Mouse (Mus musculus) lung, embryonic 14.5 days (tissue): ENCODE results near the gene Wwtr1. TPM values are rescaled to one million over a fixed set of nuclear protein-coding genes. Genes with fewer than 3 reads are reported as not detected.

Experiments
- ATAC-seq: fragments of 200-750 bp; cut with Nextera tagmentation; 2 replicates; pipeline ENCODE4 v1.8.0; 2017; ENCODE audit warnings: mild to moderate bottlenecking, moderate TSS enrichment, moderate library complexity; ENCODE audit not compliant: insufficient read depth
- DNase-seq: peaks from one replicate; pipeline ENCODE4 v3.0.0-alpha.2; 2015
- H3K27ac ChIP-seq: fragments of 300-500 bp; sonication (generic); 2 replicates; pipeline ENCODE4 v1.5.1; 2014; ENCODE audit warnings: low read depth, mild to moderate bottlenecking, moderate library complexity
- H3K27me3 ChIP-seq: fragments of 300-500 bp; sonication (generic); 2 replicates; pipeline ENCODE4 v1.6.1; 2014; ENCODE audit warnings: low read length, control low read depth; ENCODE audit not compliant: insufficient read depth
- H3K36me3 ChIP-seq: fragments of 300-500 bp; sonication (generic); 2 replicates; pipeline ENCODE4 v1.6.1; 2014; ENCODE audit warnings: control low read depth; ENCODE audit not compliant: insufficient read depth
- H3K4me1 ChIP-seq: fragments of 300-500 bp; sonication (generic); 2 replicates; pipeline ENCODE4 v1.6.1; 2014; ENCODE audit warnings: antibody characterized with exemption, control low read depth; ENCODE audit not compliant: insufficient read depth
- H3K4me2 ChIP-seq: fragments of 300-500 bp; sonication (generic); 2 replicates; pipeline ENCODE4 v1.6.1; 2014; ENCODE audit warnings: mild to moderate bottlenecking
- H3K4me3 ChIP-seq: fragments of 300-500 bp; sonication (generic); 2 replicates; pipeline ENCODE4 v1.5.1; 2014; ENCODE audit warnings: low read depth, low read length
- H3K9ac ChIP-seq: fragments of 300-500 bp; sonication (generic); 2 replicates; pipeline ENCODE4 v1.6.1; 2014
- H3K9me3 ChIP-seq: fragments of 300-500 bp; sonication (generic); 2 replicates; pipeline ENCODE4 v1.6.1; 2016; ENCODE audit warnings: low read depth, low read length, control low read depth
- CTCF ChIP-seq: IDR thresholded peaks from 2 replicates; pipeline ENCODE4 v1.5.1; 2016; ENCODE audit warnings: antibody characterized with exemption, low read depth
- WGBS: fragments of 180-500 bp; shearing (Covaris S2); extraction: QIAGEN DNeasy Blood & Tissue Kit; methylation state at CpG from one replicate; pipeline ENCODE4 v1.1.7; 2014; 5-methylcytosine and 5-hydroxymethylcytosine counted together
- polyA plus RNA-seq: library from polyadenylated mRNA; unstranded; fragments of >200 nt; fragmentation: Nextera tagmentation; extraction: Ambion mirVana; gene quantifications from 2 replicates; pipeline ENCODE4 v1.2.1, GENCODE M21; 2014

Gene Wwtr1
- polyA plus RNA-seq, 1 experiment from 2014 or later = 23.4 TPM

- WGBS = 77% methylated on average over 10 of the region's 10 CpGs
- no peak for DNase-seq
Measured at GRCm38 (mm10) chr3:57501596-57502220, 74.0 kb downstream of the Wwtr1 start.

GRCm38 (mm10) chr3:57500846-57501245 is 74.9 kb downstream of the Wwtr1 start:
- H3K27ac ChIP-seq = no peak overlapping the region
- no peak overlapping the region for H3K9ac ChIP-seq
- no peak overlapping the region for H3K4me3 ChIP-seq
- no peak overlapping the region for H3K4me2 ChIP-seq
- DNase-seq (no peak), ATAC-seq (no peak)
- no peaks in the 10 kb centered on the region for H3K27me3 ChIP-seq
- 90% methylated on average over 9 of the region's 9 CpGs for WGBS
- H3K9me3 ChIP-seq = no peaks in the 10 kb centered on the region
- H3K36me3 ChIP-seq = peaks cover 9% of the 10 kb centered on the region; the same call in 1 of the 2 replicates
- no peaks in the 10 kb centered on the region for H3K4me1 ChIP-seq
- no peak for TF ChIP-seq CTCF

More at GRCm38 (mm10) chr3:57501596-57502220, 74.0 kb downstream of the Wwtr1 start:
- H3K27me3 ChIP-seq = no peaks in the 10 kb centered on the region
- no peak for TF ChIP-seq CTCF
- H3K4me1 ChIP-seq = no peaks in the 10 kb centered on the region
- no peak for ATAC-seq
- no peak overlapping the region for H3K9ac ChIP-seq
- no peak overlapping the region for H3K27ac ChIP-seq
- no peaks in the 10 kb centered on the region for H3K9me3 ChIP-seq
- no peak overlapping the region for H3K4me2 ChIP-seq
- H3K4me3 ChIP-seq = no peak overlapping the region
- peaks cover 9% of the 10 kb centered on the region; the same call in 1 of the 2 replicates for H3K36me3 ChIP-seq

- Histone ChIP-seq H3K9ac (no peak overlapping the region), H3K36me3 (peaks cover 9% of the 10 kb centered on the region; the same call in 1 of the 2 replicates), H3K4me2 (no peak overlapping the region), H3K4me1 (no peaks in the 10 kb centered on the region), H3K9me3 (no peaks in the 10 kb centered on the region), H3K27ac (no peak overlapping the region), H3K27me3 (no peaks in the 10 kb centered on the region), H3K4me3 (no peak overlapping the region)
- DNase-seq (no peak), ATAC-seq (no peak)
- TF ChIP-seq CTCF = no peak
- WGBS = 71% methylated on average over 1 of the region's 1 CpGs
Measured at GRCm38 (mm10) chr3:57497791-57498190, 77.9 kb downstream of the Wwtr1 start.

- Histone ChIP-seq H3K4me2 (no peak overlapping the region), H3K27ac (no peak overlapping the region), H3K9me3 (no peaks in the 10 kb centered on the region), H3K27me3 (no peaks in the 10 kb centered on the region), H3K9ac (no peak overlapping the region), H3K4me1 (no peaks in the 10 kb centered on the region), H3K4me3 (no peak overlapping the region), H3K36me3 (peaks cover 9% of the 10 kb centered on the region; the same call in 1 of the 2 replicates)
- TF ChIP-seq CTCF = no peak
- 51% methylated on average over 2 of the region's 2 CpGs for WGBS
- DNase-seq (no peak), ATAC-seq (no peak)
Measured at GRCm38 (mm10) chr3:57496428-57496827, 79.3 kb downstream of the Wwtr1 start.

GRCm38 (mm10) chr3:57487455-57488153 is 88.1 kb downstream of the Wwtr1 start:
- Histone ChIP-seq H3K4me3 (no peak overlapping the region), H3K36me3 (no peaks in the 10 kb centered on the region), H3K4me1 (0 out of 2 replicates have a peak, but pooled peaks cover 2% of the 10 kb centered on the region), H3K9ac (no peak overlapping the region), H3K4me2 (0 out of 2 replicates have a peak overlapping the region, but pooled peaks have one; percentile 13), H3K27me3 (no peaks in the 10 kb centered on the region), H3K27ac (peak overlapping the region; percentile 58), H3K9me3 (no peaks in the 10 kb centered on the region)
- ATAC-seq (peak; percentile 95), DNase-seq (peak; percentile 87)
- no peak for TF ChIP-seq CTCF
- 32% methylated on average over 8 of the region's 8 CpGs for WGBS

GRCm38 (mm10) chr3:57486068-57486467 is 89.6 kb downstream of the Wwtr1 start:
- Histone ChIP-seq H3K27ac (no peak overlapping the region), H3K9me3 (no peaks in the 10 kb centered on the region), H3K4me1 (0 out of 2 replicates have a peak, but pooled peaks cover 2% of the 10 kb centered on the region), H3K9ac (no peak overlapping the region), H3K4me3 (no peak overlapping the region), H3K36me3 (no peaks in the 10 kb centered on the region), H3K27me3 (no peaks in the 10 kb centered on the region), H3K4me2 (no peak overlapping the region)
- WGBS = 89% methylated on average over 4 of the region's 4 CpGs
- TF ChIP-seq CTCF = no peak
- DNase-seq (no peak), ATAC-seq (no peak)

- Histone ChIP-seq H3K27ac (no peak overlapping the region), H3K4me3 (no peak overlapping the region), H3K4me2 (no peak overlapping the region), H3K36me3 (no peaks in the 10 kb centered on the region), H3K27me3 (no peaks in the 10 kb centered on the region), H3K9me3 (no peaks in the 10 kb centered on the region), H3K4me1 (peaks cover under 1% of the 10 kb centered on the region; the same call in 1 of the 2 replicates), H3K9ac (no peak overlapping the region)
- no peak for TF ChIP-seq CTCF
- ATAC-seq (no peak), DNase-seq (no peak)
- WGBS = 69% methylated on average over 5 of the region's 5 CpGs
Measured at GRCm38 (mm10) chr3:57481981-57482380, 93.7 kb downstream of the Wwtr1 start.
